Mouse (Mus musculus) T-helper 17 cell (primary cell): ENCODE results near the gene Zfp426.

ENCODE experiments used
- in situ Hi-C, 2 experiments: fragments of 300-600 bp; cut with MboI, MseI; formaldehyde crosslinking; loops; 1 replicate in 1 of 2; 2 replicates in 1 of 2; pipeline ENCODE4 v1.15.1; 2025; ENCODE audit warnings: high pct_unique_total_duplicates in 2 of 2

Gene Zfp426

GRCm38 (mm10) chr9:20459377-20460317 lies 32.9 kb downstream of the Zfp426 start, which contains the start of gene Zfp26:
Gene Zfp26, minus strand, starts transcription at chr9:20460162.
- in situ Hi-C loops, result loop anchor here (5.0 to 25.0 kb wide), 4 partner anchors 178 to 835 kb away; partner anchors contain the start of genes Fbxl12 (in 1 of the 2), Olfm2 (in 1 of the 2), Ubl5 (in 1 of the 2) and Zfp317 (in 1 of the 2)

- in situ Hi-C loops, result loop anchor here in 1 of 2 experiments (25.0 kb wide), 1 partner anchor 184 kb away; the partner anchor contains the start of genes Fbxl12 and Ubl5
Measured at GRCm38 (mm10) chr9:20453647-20454046, 38.9 kb downstream of the Zfp426 start.

GRCm38 (mm10) chr9:20451493-20451892 lies 41.1 kb downstream of the Zfp426 start:
- in situ Hi-C loops, result loop anchor here in 1 of 2 experiments (25.0 kb wide), 1 partner anchor 186 kb away; the partner anchor contains the start of genes Fbxl12 and Ubl5

- in situ Hi-C loops, result no loop called here
Measured at GRCm38 (mm10) chr9:20443183-20443783, 49.3 kb downstream of the Zfp426 start.

GRCm38 (mm10) chr9:20430004-20430403 lies 62.5 kb downstream of the Zfp426 start:
- in situ Hi-C loops, result no loop called here
